Mouse (Mus musculus) cerebellum, adult 2 months (tissue): Measurements from ENCODE around the gene Ptpru. TPM values are rescaled to one million over a fixed set of nuclear protein-coding genes. Genes with fewer than 3 reads are reported as not detected.
A peak's percentile ranks its signal among the peaks of the same experiment; 100 is the strongest.

Source experiments
- DNase-seq, 2 experiments: peaks; one replicate each; pipeline ENCODE4 v3.0.0; 2021
- H3K27ac ChIP-seq: fragments of 200-500 bp; 2 replicates; pipeline ENCODE4 v1.5.1; 2012; ENCODE audit warnings: low read length, control low read depth, inconsistent platforms; ENCODE audit not compliant: insufficient read depth
- H3K27me3 ChIP-seq: fragments of 200-500 bp; 2 replicates; pipeline ENCODE4 v1.6.1; 2012; ENCODE audit warnings: inconsistent platforms, mild to moderate bottlenecking, low read length, moderate library complexity; ENCODE audit not compliant: control insufficient read depth, insufficient read depth
- H3K4me1 ChIP-seq: fragments of 200-500 bp; 2 replicates; pipeline ENCODE4 v1.6.1; 2011; ENCODE audit warnings: low read length; ENCODE audit not compliant: control insufficient read depth, insufficient read depth
- H3K4me3 ChIP-seq: fragments of 200-500 bp; replicated peaks from 2 replicates; pipeline ENCODE3; 2011; ENCODE audit warnings: mild to moderate bottlenecking, low read depth, low read length, control low read depth; ENCODE audit not compliant: insufficient read depth
- CTCF ChIP-seq: fragments of 200-500 bp; IDR thresholded peaks from 2 replicates; pipeline ENCODE4 v1.5.1; 2011; ENCODE audit warnings: low read depth, mild to moderate bottlenecking, control low read depth, low read length, moderate library complexity, borderline replicate concordance; ENCODE audit not compliant: insufficient read depth
- POLR2A ChIP-seq: fragments of 200-500 bp; IDR thresholded peaks from 2 replicates; pipeline ENCODE4 v1.6.1; 2011; ENCODE audit warnings: low read length, control low read depth, borderline replicate concordance; ENCODE audit not compliant: insufficient read depth
- WGBS: fragments of 180-500 bp; shearing (Covaris S2); methylation state at CpG from one replicate; pipeline ENCODE4 v1.1.7; 2018; 5-methylcytosine and 5-hydroxymethylcytosine counted together
- polyA plus RNA-seq: library from polyadenylated mRNA; depleted of rRNA; stranded (reverse); fragments of >200 nt; gene quantifications from 2 replicates; pipeline ENCODE4 v1.2.3, GENCODE M21; 2012

Gene Ptpru
- polyA plus RNA-seq, 1 experiment: 47.3 TPM

- H3K27me3 ChIP-seq: no peaks in the 10 kb centered on the region
- no peak overlapping the region for H3K27ac ChIP-seq
- WGBS: 64% methylated on average over 12 of the region's 12 CpGs
- no peak overlapping the region for H3K4me3 ChIP-seq
- DNase-seq: no peak
- TF ChIP-seq CTCF: no peak
- TF ChIP-seq POLR2A: no peak
- no peaks in the 10 kb centered on the region; the same call in 1 of the 2 replicates for H3K4me1 ChIP-seq
These were observed 40.2 kb downstream of the Ptpru start for GRCm38 (mm10) chr4:131797920-131798319.

GRCm38 (mm10) chr4:131797483-131797882 lies 40.6 kb downstream of the Ptpru start:
- Histone ChIP-seq H3K4me1 (no peaks in the 10 kb centered on the region; the same call in 1 of the 2 replicates), H3K27me3 (no peaks in the 10 kb centered on the region), H3K27ac (no peak overlapping the region), H3K4me3 (no peak overlapping the region)
- WGBS: 7% methylated on average over 7 of the region's 7 CpGs
- TF ChIP-seq CTCF: no peak
- no peak for TF ChIP-seq POLR2A
- peak in 1 of 2 experiments; percentile 58 for DNase-seq

GRCm38 (mm10) chr4:131796312-131797080 lies 41.6 kb downstream of the Ptpru start:
- H3K27ac ChIP-seq: no peak overlapping the region
- no peak for DNase-seq

GRCm38 (mm10) chr4:131786800-131787199 lies 51.3 kb downstream of the Ptpru start:
- TF ChIP-seq POLR2A (no peak), CTCF (no peak)
- H3K27ac ChIP-seq: no peak overlapping the region
- no peak for DNase-seq
- 94% methylated on average over 7 of the region's 7 CpGs for WGBS
- H3K4me3 ChIP-seq: no peak overlapping the region
- no peaks in the 10 kb centered on the region; the same call in 1 of the 2 replicates for H3K4me1 ChIP-seq
- H3K27me3 ChIP-seq: no peaks in the 10 kb centered on the region

More at GRCm38 (mm10) chr4:131796312-131797080, 41.6 kb downstream of the Ptpru start:
- TF ChIP-seq CTCF (no peak), POLR2A (no peak)
- H3K27me3 ChIP-seq: no peaks in the 10 kb centered on the region
- H3K4me1 ChIP-seq: no peaks in the 10 kb centered on the region; the same call in 1 of the 2 replicates
- 52% methylated on average over 14 of the region's 14 CpGs for WGBS
- H3K4me3 ChIP-seq: no peak overlapping the region

GRCm38 (mm10) chr4:131784034-131784433 lies 54.1 kb downstream of the Ptpru start:
- Histone ChIP-seq H3K27me3 (no peaks in the 10 kb centered on the region), H3K4me1 (peaks cover 9% of the 10 kb centered on the region), H3K27ac (no peak overlapping the region), H3K4me3 (no peak overlapping the region)
- 55% methylated on average over 9 of the region's 9 CpGs for WGBS
- DNase-seq: peak; percentile 24 to 31
- TF ChIP-seq CTCF (peak; percentile 62; the same call in 1 of the 2 replicates), POLR2A (no peak)

- Histone ChIP-seq H3K27me3 (no peaks in the 10 kb centered on the region), H3K4me1 (peaks cover 13% of the 10 kb centered on the region), H3K4me3 (no peak overlapping the region), H3K27ac (no peak overlapping the region)
- 67% methylated on average over 3 of the region's 3 CpGs for WGBS
- TF ChIP-seq POLR2A: no peak
- DNase-seq: no peak
These were observed 57.1 kb downstream of the Ptpru start for GRCm38 (mm10) chr4:131781023-131781422.

- H3K27me3 ChIP-seq: no peaks in the 10 kb centered on the region
- 14% methylated on average over 14 of the region's 14 CpGs for WGBS
- H3K4me1 ChIP-seq: peaks cover 13% of the 10 kb centered on the region
- DNase-seq: peak; percentile 72 to 82
- TF ChIP-seq POLR2A (no peak), CTCF (no peak)
- H3K4me3 ChIP-seq: no peak overlapping the region
- H3K27ac ChIP-seq: no peak overlapping the region
These were observed 59.3 kb downstream of the Ptpru start for GRCm38 (mm10) chr4:131778616-131779275.

- Histone ChIP-seq H3K4me3 (no peak overlapping the region), H3K4me1 (peaks cover 9% of the 10 kb centered on the region), H3K27me3 (no peaks in the 10 kb centered on the region), H3K27ac (no peak overlapping the region)
- 20% methylated on average over 11 of the region's 11 CpGs for whole genome bisulfite sequencing
- TF ChIP-seq POLR2A (no peak), CTCF (no peak)
- no peak for DNase-seq
These were observed 66.7 kb downstream of the Ptpru start for GRCm38 (mm10) chr4:131771384-131771783.
